Mouse (Mus musculus) cerebellum, postnatal 14 days (tissue): ENCODE results near the gene H2-DMb2.

ENCODE experiments used
- DNase-seq, 2 experiments: peaks; one replicate each; pipeline ENCODE4 v3.0.0; 2021; ENCODE audit warnings: mixed read lengths in 2 of 2

H2-DMb2 gene

DNA sequence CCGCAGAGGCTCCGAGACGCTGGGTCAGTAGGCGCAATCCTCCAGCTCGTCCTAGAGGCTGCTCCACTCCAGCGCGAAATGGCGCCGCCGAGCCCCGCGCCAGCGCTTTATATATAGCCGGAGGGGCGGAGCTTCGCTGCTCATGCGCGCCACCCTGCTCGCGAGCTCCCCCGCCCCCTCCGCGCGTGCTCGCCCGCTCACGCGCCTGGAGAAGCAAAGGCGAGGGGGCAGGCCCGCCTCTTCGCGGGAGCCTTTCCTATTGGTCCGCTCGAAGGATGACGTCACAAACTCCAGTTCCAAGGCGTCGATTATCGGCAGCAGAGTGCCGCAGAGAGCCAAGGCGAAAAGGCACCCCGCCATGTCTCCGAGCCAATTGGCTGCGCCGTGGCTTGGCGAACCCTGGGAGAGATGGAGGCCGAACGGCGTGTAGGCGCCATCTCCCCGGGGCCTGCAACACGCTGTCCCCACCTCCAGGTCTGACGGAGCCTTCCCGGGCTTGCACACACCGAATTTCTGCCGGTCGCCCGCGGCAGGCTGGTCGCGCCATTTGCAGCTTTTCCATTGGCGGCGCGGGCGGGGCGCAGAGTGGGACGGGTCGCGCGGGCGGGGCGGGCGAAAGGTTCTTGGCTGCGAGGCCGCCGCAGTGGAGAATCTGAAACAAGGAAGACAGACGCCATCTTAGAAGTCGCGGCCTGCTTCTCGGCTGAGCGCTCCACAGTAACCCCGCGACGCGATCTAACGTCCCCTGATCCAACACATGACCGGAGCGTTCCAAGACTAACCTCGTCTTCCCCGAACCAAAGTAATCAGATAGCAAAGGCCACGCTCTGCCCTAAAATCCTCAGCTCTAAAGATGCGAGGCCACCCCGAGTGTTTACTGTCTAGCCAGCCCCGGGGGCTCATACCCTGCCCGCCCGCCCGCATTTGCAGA is 23.6 kb upstream of the H2-DMb2 start, which contains the start of gene H2-DMa:
H2-DMa (plus strand) TSS at position 293 of the 931 bp plus-strand sequence.
- DNase-seq = peak; percentile 99 to 100

DNA sequence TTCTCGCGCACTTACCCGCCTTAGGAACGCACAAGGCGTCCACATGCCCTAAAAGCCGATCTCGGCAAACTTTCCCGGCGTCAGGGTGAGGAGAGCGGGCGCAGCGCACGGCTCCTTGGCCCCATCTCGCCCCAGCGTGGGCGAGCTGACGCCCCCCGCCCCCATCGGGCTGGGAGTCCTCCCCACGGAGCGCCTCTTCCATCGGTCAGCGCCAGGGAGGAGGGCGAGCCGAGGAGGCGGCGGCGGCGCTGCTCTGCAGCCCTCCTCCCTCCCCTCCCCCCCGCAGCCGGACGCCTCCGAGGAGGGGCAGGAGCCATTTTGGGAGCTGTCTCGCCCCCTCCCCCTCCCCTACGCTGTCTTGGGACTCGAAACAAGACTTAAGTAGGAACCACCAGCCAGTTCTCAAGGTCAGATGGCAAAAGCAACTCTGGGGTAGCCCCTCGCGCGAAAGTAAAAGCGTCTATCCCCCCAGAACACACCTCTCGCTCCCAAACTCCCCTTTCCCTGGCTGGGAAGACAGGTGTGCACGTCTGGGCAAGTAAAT is 22.9 kb upstream of the H2-DMb2 start:
- peak; percentile 94 to 96 for DNase-seq

DNA sequence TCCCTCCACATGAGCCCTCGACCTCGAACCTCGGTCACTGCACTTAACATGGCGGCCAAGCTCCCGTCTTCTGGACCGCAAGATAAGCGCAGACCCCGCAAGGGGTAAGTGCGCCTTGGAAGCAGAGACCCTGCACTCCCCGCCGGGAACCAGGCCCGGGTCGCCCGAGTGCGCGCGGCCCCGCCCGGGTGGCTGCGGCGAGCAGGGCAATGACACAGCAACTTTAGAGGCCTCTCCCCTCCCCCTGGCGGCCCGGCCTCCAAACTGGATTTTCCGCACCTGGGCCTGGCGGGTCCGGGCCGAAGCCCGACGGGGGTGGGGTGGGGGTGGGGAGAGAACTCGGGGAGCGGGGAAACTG is 22.3 kb upstream of the H2-DMb2 start:
- peak; percentile 85 to 86 for DNase-seq

DNA sequence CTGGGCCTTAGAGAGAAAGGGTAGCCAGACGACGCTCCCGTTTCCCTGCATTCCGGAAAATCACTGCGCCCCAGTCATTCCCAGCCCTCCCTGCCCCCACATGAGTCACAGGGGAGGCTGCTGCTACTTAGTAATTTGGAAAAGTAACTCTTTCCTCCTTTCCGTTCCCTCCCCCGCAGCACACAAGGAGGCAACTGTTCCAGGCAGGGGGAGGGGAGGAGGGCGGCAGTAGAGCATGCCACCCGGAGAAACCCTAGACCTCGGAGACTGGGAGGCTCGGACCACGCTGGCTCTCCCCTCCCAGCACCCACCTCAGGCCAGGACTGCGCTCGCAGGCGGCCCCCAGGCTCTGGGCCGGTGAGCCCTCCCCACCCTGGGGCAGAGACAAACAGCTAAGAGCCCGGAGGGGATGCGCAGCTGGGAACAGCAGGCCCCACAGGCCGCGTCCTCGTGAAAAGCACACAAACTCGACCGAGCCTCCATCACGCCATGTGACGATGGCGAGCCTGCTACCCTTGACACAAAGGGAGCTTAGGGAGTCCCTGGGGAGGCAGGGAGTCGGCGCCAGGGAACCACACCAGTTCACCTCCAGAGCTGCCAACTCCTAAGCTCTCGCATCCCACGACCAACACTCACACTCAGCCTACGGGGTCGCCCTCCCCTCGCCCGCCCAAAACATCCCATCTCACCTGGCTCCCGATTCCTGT is 21.8 kb upstream of the H2-DMb2 start:
- peak; percentile 81 to 82 for DNase-seq

DNA sequence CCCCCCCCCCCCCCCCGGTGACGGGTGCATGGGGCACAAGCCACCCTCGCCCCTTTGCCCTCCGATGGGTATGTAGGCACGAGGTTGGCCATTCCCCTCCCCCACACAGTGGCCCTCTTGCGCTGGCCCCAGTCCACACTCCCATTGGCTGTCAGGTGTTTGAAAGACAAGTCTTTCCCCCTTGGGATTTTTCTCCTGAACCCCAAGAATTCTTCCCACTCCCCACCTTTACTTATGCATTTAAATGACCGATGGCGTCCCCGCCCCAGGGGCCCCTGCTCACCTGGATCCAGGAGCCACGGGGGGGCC is 21.3 kb upstream of the H2-DMb2 start:
- DNase-seq = peak; percentile 82 to 89

DNA sequence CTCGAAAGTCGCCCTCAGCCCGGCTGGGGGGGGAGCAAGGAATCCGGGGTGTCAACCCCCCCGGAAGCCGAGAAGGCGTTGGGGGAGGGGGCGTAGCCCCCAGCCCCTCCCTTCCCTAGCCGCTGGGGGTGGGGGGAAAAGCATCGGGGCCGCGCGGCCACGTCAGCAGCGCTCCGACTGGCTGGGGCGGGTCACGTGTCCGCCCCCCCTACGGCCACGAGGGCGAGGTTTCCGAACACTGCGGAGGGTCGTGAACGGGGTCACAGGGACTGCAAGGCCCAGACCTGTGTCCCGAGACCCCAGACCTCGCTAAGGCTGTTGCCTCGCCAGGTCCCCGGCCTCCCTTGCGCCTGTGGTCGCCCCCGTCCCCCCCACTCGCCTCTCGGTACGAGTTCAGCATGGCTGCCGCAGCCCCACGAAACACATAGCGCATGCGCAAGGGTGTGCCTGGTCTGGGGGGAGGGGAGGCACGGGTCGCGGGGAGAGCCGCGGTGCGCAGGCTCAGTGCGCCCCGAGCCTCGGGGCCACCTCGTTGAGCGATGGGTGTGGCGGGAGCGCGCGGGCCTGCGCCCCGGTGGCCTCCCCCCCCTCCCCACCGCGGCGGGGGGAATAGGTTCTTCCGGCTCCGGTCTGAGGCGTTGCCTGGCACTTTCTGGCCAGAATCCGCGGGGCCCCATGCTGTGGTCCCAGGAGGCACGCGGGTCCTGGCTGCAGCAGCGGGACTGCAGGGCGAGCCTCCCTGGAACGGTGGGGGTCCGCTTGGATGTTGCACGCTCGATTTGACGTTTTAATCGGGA is 20.7 kb upstream of the H2-DMb2 start, which contains the start of gene Brd2:
Brd2 (minus strand) TSS at position 447 of the 797 bp plus-strand sequence.
- DNase-seq = peak; percentile 98 to 99

DNA sequence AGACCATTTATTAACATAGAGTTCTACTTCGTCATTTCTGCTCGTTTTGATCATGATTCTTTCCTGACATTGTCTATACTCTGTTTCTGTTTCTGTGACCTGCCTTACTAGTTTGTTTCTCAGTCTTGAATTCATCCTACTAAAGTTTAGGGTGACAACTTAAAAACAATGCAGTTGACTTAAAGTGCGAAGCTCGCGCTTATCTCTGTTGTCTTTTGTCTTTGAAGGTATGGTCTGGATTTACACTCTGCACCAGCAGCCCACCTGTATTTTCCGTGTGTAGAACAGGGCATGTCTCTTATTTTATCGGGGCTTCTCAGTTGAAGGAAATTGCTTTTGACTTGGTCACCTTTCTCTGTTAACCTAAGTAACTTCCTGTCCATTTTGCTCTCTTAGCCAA is 20.0 kb upstream of the H2-DMb2 start:
- no peak for DNase-seq

DNA sequence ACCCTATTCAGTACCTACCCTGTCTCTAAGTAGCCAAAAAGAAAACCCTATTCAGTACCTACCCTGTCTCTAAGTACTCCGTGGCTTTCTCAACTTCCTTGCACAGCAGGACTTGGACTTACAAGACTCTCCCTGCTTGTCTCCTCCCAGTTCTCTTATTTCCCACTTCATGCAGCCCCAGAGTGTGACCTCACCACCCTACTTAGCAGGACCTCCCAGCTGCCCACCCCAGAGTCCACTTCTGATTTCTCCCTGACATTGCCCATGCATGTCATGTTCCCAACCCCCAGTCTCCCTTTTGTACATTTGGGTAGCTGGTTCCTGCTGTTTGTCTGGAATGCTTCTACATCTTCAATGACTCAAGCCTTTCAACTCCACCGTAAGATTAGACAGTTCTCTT is 19.6 kb upstream of the H2-DMb2 start:
- DNase-seq = peak in 1 of 2 experiments; percentile 24

DNA sequence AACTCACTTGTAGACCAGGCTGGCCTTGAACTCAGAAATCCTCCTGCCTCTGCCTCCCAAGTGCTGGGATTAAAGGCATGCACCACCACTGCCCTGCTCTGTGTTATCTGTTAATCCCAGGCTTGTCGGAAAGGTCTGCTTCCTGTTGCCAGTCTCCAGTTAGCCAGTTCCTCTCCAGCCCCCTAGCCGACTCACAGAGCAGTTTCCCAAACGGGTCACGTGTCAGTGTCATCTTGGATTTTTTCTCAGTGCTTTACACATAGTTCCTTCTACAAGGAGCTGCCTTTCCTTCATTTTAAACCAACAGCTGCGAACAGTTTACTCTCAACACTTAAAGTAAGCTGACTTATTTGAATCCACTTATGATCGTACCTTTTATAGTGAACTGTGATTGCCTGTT is 18.5 kb upstream of the H2-DMb2 start:
- DNase-seq = peak in 1 of 2 experiments; percentile 5

DNA sequence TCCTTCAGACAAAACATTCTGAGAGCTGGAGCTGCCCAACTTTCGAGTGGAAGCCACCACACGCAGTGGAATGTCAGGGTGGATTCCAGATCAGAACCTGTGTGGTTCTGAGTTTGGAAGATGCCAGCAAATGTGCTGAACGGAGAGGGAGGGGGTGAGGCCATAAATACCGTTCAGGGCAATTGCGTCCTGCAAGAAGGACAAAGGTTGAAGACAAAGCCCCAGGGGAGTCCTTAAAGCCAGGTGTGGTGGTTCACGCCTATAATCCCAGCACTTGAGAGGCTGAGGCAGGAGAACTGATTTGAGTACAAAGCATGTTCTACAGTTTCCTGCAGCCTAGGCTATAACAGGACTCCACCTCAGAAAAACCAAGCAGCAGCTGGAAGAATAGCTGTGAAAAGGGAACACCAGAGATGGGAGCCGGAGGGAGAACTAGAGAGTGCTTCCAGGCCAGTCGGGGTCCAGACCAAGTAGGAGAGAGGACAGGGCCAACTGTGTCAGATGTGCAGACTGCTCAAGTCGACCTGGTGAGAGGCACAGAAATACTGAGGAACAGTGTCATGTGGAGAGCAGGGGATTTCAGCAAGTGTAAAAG is 16.2 kb upstream of the H2-DMb2 start:
- peak in 1 of 2 experiments; percentile 7 for DNase-seq

DNA sequence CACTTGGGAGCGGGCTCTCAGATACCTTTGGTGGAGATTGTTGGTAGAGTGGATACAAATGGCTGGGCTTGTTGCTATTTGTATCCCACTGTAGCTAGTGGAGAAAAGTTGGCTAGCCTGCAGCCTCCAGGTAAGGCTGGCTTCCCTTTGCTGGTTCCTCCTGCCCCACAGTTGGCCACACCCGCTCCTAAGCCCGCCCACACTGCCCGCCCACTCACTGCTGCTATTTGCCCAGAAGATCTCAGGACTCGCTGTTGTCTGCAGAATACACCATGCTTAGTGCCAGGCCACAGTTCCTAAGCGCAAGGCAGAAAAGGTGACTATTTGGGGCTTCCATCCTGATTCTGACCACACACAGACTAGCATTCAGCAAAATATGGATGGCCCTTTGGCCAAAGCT is 15.6 kb upstream of the H2-DMb2 start:
- peak; percentile 65 to 71 for DNase-seq

DNA sequence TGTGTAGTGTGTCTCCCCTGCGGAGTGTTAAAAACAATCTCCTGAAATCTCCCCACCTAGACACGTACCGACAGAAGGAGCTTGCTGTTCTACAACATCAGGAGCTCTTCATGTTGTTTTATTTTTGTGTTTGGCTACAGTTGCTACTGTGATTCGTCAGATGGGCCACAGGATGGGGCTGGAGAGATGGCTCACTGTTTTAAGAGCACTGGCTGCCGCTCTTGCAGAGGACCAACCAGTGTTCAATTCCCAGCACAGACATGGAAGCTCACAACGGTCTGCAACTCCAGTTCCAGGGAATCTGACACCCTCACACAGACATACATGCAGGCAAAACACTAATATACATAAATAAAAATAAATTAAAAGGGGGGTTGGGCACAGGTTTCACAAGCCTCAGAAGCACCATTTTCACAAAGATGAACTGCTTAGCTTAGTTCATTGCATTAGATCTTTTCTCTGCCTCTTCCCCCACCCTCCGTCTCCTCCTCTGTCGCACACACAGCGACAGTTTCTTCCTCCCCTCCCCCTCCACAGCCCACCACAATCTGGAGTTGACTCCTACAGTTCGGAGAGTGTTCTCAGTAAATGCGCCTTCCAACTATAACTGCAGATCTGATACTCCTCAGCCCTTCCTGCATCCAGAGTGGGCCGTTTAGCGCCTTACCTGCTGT is 14.7 kb upstream of the H2-DMb2 start:
- DNase-seq = peak; percentile 10 to 32

DNA sequence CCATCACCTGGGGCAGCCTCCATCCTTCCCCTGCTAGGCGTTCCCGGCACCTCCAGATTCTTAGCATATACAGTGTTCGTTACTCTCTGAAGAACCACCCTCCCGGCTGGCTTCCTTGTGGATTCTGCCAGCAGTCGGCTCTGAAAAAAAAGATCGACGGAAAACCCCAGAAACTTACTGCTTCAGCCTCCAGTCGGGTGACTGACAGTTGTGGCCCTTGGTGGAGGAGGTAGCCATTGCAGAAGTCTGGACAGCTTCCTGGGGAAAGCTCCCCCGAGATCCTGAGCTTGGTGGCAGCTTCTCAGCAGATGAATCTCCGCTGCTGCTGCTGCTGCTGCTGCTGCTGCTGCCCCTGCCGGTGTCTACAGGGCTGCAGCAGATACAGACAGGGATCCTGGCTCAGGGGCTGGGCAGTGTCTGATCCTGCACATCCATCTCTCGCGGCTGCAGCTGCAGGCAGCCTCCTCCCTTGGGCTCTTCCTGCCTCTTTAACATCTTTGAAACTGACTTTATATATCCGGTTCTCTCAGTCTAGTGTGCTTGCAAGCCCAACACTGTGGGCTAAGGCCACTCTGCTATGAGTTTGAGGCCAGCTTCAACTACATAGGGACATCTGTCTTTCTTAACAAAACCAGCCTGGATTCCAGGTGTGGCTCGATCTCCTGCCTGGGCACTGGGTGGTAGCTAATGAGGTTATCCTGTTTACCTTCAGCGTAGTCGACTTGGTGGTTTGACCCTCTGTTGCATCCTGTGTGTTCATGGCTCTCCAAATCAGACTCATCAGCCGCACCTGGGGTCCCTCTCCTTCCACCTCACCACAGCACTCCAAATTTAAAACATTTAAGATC is 13.9 kb upstream of the H2-DMb2 start:
- peak in 1 of 2 experiments; percentile 2 for DNase-seq

DNA sequence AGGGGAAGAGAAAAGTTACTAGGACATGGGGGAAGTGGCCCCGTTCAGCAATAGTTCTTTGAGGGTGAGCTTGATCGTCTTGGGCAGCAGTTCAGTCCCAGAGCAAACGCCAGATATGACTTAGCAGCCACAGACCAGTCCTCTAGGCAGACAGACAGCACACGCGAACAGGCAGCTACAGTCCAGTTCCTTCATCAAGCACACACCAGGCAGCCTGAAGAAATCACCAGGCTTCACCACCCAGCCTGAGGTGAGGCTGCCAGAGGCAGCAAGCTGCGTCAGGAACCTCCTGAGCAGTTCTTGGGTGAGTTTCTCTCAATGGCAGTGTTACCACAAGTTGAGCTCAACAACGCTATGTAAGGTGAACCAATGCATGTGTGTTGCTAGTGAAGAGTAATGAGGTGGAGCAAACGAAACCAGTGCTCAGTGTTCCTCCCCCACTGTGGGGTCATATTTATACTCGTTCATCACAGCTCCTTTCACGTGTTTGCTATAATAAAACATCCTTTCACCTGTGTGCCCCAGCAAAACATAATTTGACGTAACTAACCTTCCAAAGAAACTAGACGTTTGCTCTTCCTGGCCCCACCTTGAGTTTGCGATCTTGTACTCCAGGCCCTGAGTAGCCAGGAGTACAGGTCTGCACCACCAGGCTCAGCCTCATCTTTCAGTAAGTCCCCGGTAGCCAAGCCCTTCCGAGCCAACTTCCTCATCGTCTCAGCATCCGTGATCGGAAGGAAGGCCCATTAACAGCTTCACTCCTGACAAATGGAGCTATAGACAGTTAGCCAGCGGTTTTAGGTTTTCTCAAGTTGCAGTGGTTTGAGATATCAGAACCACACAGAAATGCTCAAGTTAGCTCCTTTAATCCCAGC is 12.8 kb upstream of the H2-DMb2 start:
- DNase-seq = peak in 1 of 2 experiments; percentile 2

DNA sequence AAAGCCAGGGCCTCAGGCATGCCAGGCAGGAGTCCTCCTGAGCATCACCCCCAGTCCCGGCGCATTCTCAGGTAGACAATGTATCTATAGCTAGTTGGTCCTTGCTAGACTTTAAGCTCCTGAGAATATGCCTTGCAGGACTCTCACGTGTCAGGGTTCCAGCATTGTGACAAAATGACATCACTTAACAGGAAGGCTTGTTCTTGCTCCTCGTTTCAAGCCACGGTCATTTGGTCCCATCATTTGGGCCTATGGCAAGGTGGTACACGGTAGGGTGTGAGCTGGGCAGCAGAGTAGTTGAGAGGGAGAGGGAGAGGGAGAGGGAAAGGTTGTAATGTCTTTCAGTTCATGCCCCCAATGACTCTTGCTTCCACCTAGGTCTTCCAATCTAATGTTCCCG is 11.2 kb upstream of the H2-DMb2 start:
- DNase-seq = peak in 1 of 2 experiments; percentile 1

DNA sequence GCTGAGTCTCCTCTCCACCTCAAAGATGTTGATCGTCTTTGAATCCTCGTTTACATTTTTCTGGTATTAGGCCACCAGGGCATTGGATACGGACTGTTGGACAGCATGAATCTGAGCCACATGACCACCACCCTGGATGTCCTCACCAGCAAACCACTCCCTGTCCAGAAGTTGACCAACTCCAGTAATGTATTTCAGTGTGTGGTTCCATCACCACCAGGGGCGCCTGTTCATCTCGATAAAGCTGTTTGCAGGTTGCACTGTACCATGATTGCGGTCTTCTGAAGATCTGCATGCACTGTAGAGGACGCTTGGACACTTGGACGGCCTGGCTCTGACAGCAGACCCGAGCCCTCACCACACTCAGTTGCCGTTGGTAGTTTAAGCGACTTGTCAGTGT is 9.8 kb upstream of the H2-DMb2 start:
- peak in 1 of 2 experiments; percentile 5 for DNase-seq

DNA sequence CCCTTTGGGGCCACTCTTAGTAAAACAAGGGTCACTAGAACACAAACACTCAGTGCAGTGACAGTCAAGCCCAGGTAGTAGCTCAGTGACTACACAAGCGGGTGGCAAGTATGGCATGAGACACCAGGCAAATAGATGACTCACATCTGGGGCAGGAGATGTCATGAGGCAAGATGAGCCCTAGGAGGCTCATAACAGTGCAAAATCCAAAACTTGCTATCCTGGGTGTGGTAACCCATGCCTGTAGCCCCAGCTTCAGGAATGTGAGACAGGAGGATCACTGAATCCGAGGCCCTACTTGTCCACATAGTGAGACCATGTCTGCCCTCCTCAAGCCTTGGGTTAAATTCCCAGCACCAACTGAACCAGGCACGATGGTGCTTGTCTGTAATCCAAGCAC is 8.7 kb upstream of the H2-DMb2 start:
- peak in 1 of 2 experiments; percentile 4 for DNase-seq

DNA sequence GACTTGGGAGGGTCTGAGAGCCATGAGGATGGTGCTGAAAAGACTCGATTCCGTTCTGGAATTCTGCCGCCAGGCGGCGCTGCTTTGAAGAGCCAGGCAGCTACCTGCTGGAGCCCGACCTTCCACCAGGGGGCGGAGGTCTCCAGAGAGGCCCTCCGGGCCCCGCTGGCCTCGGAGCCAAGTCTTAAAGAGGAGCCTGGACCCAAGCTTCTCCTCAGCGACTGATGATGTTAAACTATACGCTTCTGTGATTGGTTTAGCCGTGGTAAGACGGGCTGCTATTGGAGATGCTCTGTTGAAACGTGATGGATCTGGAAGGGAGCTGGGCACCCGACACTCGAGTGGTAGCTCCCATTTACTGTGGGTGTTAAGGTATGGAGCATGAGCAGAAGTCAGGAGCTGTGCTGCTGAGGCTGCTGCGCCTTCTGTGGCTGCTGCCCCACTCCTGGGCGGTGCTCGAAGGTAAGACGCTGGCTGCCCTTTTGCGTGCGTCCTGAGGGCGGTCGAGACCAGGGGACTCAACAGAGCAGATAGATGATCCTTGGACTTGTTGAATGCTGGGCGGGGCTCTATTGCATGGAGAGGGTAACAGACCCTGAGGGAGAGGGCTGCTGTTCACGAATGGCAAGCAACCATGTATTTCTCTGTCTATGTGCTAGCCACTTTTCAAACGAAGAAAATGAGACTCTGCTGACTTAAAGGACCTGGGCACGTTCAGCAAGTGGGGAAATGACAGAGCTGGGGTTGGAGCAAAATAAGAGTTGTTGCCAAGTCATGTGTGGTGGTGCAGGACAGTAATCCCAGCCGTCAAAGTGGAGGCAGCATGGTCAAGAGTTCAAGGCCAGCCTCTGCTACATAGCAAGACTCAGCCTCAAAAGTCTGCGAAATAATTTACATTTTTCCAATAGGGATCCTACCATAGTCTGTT is 7.5 kb upstream of the H2-DMb2 start:
- peak; percentile 99 to 100 for DNase-seq

DNA sequence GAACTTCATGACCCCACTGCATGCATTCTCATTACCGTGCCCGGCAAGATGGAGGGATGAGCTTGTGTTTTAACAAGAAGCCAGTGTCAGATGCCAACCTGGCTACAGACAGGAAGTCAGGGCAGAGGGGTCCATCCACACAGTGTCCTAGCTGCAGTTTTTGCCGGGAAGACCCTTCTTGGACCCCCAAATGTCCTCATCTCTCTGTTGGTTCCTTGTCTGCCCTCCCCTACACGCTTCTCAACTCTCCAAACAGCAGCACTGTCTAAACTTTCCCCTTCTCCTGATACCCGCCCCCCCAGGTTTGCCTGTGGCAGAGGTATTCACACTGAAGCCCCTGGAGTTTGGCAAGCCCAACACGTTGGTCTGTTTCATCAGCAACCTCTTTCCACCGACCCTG is 5.5 kb upstream of the H2-DMb2 start:
- DNase-seq = peak in 1 of 2 experiments; percentile 2
